Mouse (Mus musculus): ENCODE results near the gene 1700129C05Rik.

1700129C05Rik gene

GRCm38 (mm10) chr14:59142793-59143192 is at the start of gene 1700129C05Rik:
Gene 1700129C05Rik, minus strand, starts transcription at chr14:59142893.
- in situ Hi-C loops (cut with MboI, MseI), result no loop called here

DNA sequence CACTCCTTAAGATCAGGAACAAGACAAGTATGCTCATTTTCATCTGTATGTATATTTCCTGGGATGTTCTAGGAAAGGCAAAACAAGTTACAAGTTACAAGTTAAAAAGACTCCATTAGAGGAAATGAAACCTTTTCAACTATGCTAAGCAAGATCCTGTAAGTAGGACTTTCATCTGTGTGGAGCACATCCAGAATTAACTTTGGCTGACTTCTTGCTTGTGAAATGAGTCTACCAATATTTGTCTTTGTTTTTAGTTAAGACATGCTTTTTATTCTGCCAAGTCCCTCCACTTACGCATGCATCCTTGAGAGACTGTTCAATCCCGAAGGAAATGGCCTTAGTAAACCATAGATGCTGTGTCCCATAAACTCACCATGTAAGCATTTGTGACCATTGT is 43.4 kb upstream of the 1700129C05Rik start:
- in situ Hi-C loops (cut with MboI, MseI), result no loop called here

GRCm38 (mm10) chr14:59185514-59185913 is 42.8 kb upstream of the 1700129C05Rik start:
- in situ Hi-C loops (cut with MboI, MseI), result no loop called here

GRCm38 (mm10) chr14:59182732-59183131 is 40.0 kb upstream of the 1700129C05Rik start:
- in situ Hi-C loops (cut with MboI, MseI), result no loop called here

GRCm38 (mm10) chr14:59178649-59179048 is 36.0 kb upstream of the 1700129C05Rik start, which contains the start of gene Gm5142:
Gene Gm5142, minus strand, starts transcription at chr14:59178749.
- in situ Hi-C loops (cut with MboI, MseI), result no loop called here

DNA sequence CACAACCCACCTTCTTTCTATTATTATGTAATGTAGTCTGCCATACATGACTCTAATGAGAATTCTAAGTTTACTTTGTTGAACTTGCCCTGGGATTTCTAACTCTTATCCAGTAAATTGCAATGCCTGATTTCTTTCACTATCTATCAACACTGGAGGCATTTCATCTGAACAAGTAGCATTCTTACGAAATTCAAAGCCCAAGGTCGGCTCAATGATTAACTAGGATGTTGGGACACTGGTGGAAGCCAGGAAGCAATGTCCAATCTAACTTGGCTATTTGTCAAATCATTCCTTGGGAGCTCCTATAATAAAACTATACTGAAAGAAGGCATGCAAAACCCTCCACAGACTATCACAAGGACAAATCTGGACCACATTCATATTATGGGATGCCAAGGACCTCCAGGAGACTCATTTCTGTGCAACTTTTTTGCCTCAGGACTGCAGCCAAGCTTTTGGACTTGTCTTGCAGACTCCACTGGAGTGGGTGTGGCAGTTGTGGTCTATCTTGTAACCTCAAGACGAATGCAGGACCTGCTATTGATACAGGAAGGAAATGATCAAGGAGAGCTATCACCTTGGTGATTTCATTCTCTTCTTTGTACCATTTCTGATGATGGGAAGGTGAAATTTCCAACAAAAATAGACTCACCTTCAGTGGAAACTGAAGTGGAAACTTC is 14.5 kb upstream of the 1700129C05Rik start:
- in situ Hi-C loops (cut with MboI, MseI), result no loop called here

- in situ Hi-C loops (cut with MboI, MseI), result no loop called here
Observed at GRCm38 (mm10) chr14:59155589-59155988, 12.9 kb upstream of the 1700129C05Rik start.

GRCm38 (mm10) chr14:59114281-59114680 is 28.4 kb downstream of the 1700129C05Rik start:
- in situ Hi-C loops (cut with MboI, MseI), result loop anchor here (10.0 kb wide), 1 partner anchor 1079 kb away; no protein-coding TSS in a partner anchor

GRCm38 (mm10) chr14:59104006-59104605 is 38.6 kb downstream of the 1700129C05Rik start:
- in situ Hi-C loops (cut with MboI, MseI), result no loop called here

- in situ Hi-C loops (cut with MboI, MseI), result no loop called here
Observed at GRCm38 (mm10) chr14:59093601-59094000, 49.1 kb downstream of the 1700129C05Rik start.

- in situ Hi-C loops (cut with MboI, MseI), result loop anchor here (10.0 kb wide), 1 partner anchor 1320 kb away; no protein-coding TSS in a partner anchor
Observed at GRCm38 (mm10) chr14:59084396-59084795, 58.3 kb downstream of the 1700129C05Rik start.

All from T-helper 2 cell (primary cell).